Mouse (Mus musculus): Measurements from ENCODE around the gene Gnat3.

- TF ChIP-seq CTCF (IDR thresholded peaks at IDR 0.05; ENCODE audit: low read depth, low read length) (no peak), POLR2A (IDR thresholded peaks at IDR 0.05; ENCODE audit: insufficient read depth, low read length) (no peak), EP300 (IDR thresholded peaks at IDR 0.05; ENCODE audit: insufficient read depth, low read depth, low read length) (no peak)
Observed at GRCm38 (mm10) chr5:17986611-17987010, 24.3 kb downstream of the Gnat3 start.

All from ES-Bruce4 (cell line).